Mouse (Mus musculus) lung, embryonic 15.5 days (tissue): ENCODE results near the gene Kalrn. TPM values are rescaled to one million over a fixed set of nuclear protein-coding genes. Genes with fewer than 3 reads are reported as not detected.

Experiments
- ATAC-seq: fragments of 200-750 bp; cut with Nextera tagmentation; 2 replicates; pipeline ENCODE4 v1.8.0; 2017; ENCODE audit warnings: moderate number of reproducible peaks, borderline replicate concordance; ENCODE audit not compliant: low FRiP score, low TSS enrichment; ENCODE audit errors: extremely low read depth
- H3K27ac ChIP-seq: fragments of 300-500 bp; sonication (generic); 2 replicates; pipeline ENCODE4 v1.5.1; 2015; ENCODE audit warnings: moderate library complexity, mild to moderate bottlenecking, inconsistent platforms
- H3K27me3 ChIP-seq: fragments of 300-500 bp; sonication (generic); 2 replicates; pipeline ENCODE4 v1.6.1; 2015; ENCODE audit warnings: inconsistent platforms
- H3K36me3 ChIP-seq: fragments of 300-500 bp; sonication (generic); 2 replicates; pipeline ENCODE4 v1.6.1; 2015; ENCODE audit warnings: inconsistent platforms
- H3K4me1 ChIP-seq: fragments of 300-500 bp; sonication (generic); 2 replicates; pipeline ENCODE4 v1.6.1; 2015; ENCODE audit warnings: inconsistent platforms
- H3K4me2 ChIP-seq: fragments of 300-500 bp; sonication (generic); 2 replicates; pipeline ENCODE4 v1.6.1; 2015; ENCODE audit warnings: inconsistent platforms, mild to moderate bottlenecking, moderate library complexity
- H3K4me3 ChIP-seq: fragments of 300-500 bp; sonication (generic); 2 replicates; pipeline ENCODE4 v1.5.1; 2015; ENCODE audit warnings: mild to moderate bottlenecking, inconsistent platforms
- H3K9ac ChIP-seq: fragments of 300-500 bp; sonication (generic); 2 replicates; pipeline ENCODE4 v1.6.1; 2015; ENCODE audit warnings: inconsistent platforms
- H3K9me3 ChIP-seq: fragments of 300-500 bp; sonication (generic); 2 replicates; pipeline ENCODE4 v1.6.1; 2016; ENCODE audit warnings: inconsistent platforms
- WGBS: fragments of 180-500 bp; shearing (Covaris S2); methylation state at CpG from one replicate; pipeline ENCODE4 v1.1.7; 2015; 5-methylcytosine and 5-hydroxymethylcytosine counted together
- polyA plus RNA-seq: library from polyadenylated mRNA; unstranded; fragments of >200 nt; fragmentation: Nextera tagmentation; extraction: Ambion mirVana; gene quantifications from 2 replicates; pipeline ENCODE4 v1.2.1, GENCODE M21; 2015

The Kalrn gene
- polyA plus RNA-seq, 1 experiment from 2014 or later = 14.4 TPM

DNA sequence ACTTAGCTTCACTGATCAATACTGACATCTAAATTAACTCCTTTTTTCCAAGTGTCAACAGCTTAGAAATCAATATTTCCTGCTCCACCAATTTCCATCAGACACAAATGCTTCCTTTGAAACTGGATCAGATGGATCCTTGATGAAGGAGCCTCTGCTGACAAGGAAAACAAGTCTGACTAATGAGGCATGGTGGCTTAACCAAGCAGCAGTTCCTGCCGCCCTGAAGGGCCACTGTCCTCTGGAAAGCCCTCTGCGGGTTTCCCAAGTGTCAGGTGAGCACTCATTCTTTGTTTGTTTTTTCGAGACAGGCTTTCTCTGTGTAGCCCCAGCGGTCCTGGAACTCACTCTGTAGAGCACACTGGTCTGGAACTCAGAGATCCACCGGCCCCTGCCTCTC is 341.4 kb downstream of the Kalrn start:
- Histone ChIP-seq H3K4me2 (no peak overlapping the region), H3K4me3 (no peak overlapping the region), H3K27ac (no peak overlapping the region), H3K4me1 (peaks cover 7% of the 10 kb centered on the region), H3K9me3 (no peaks in the 10 kb centered on the region), H3K9ac (no peak overlapping the region), H3K27me3 (no peaks in the 10 kb centered on the region), H3K36me3 (no peaks in the 10 kb centered on the region)
- 30% methylated on average over 5 of the region's 5 CpGs for WGBS
- no peak for ATAC-seq

GRCm38 (mm10) chr16:34231146-34231545 is 342.2 kb downstream of the Kalrn start:
- Histone ChIP-seq H3K9ac (no peak overlapping the region), H3K4me3 (no peak overlapping the region), H3K4me2 (no peak overlapping the region), H3K9me3 (no peaks in the 10 kb centered on the region), H3K36me3 (no peaks in the 10 kb centered on the region), H3K27me3 (no peaks in the 10 kb centered on the region), H3K27ac (no peak overlapping the region), H3K4me1 (peaks cover 7% of the 10 kb centered on the region)
- no peak for ATAC-seq
- WGBS = 37% methylated on average over 2 of the region's 2 CpGs

DNA sequence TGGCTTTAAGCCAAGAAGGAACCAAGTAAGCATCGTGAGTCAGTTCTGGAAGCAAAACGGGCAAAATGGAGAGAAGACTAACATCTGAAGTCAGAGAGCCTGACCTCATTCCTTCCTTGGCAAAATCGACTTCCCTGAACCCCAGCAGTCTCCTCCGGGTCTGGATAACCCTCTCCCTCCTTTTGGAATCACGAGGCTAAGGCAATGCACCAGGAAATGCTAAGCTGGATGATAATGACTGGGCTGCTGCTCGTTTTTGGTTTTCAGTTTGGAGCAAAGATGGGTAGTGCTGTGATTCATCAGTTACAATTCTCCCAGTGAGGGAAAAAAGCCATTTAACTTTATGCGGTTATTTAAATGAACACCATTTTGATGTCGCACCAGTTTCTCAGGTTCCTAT is 344.0 kb downstream of the Kalrn start:
- no peaks in the 10 kb centered on the region for H3K9me3 ChIP-seq
- H3K36me3 ChIP-seq = no peaks in the 10 kb centered on the region
- ATAC-seq = no peak
- H3K27ac ChIP-seq = no peak overlapping the region
- no peak overlapping the region for H3K9ac ChIP-seq
- WGBS = 64% methylated on average over 8 of the region's 8 CpGs
- peaks cover 7% of the 10 kb centered on the region for H3K4me1 ChIP-seq
- H3K4me3 ChIP-seq = no peak overlapping the region
- no peaks in the 10 kb centered on the region for H3K27me3 ChIP-seq
- H3K4me2 ChIP-seq = no peak overlapping the region

- no peak overlapping the region for H3K27ac ChIP-seq
- no peak overlapping the region for H3K4me3 ChIP-seq
- no peaks in the 10 kb centered on the region for H3K36me3 ChIP-seq
- H3K4me2 ChIP-seq = no peak overlapping the region
- no peak overlapping the region for H3K9ac ChIP-seq
- WGBS = 47% methylated on average over 5 of the region's 5 CpGs
- no peak for ATAC-seq
- no peaks in the 10 kb centered on the region for H3K27me3 ChIP-seq
- H3K4me1 ChIP-seq = peaks cover 7% of the 10 kb centered on the region
- no peaks in the 10 kb centered on the region for H3K9me3 ChIP-seq
Measured at GRCm38 (mm10) chr16:34228661-34229060, 344.7 kb downstream of the Kalrn start.

GRCm38 (mm10) chr16:34212160-34212559 is 361.2 kb downstream of the Kalrn start:
- Histone ChIP-seq H3K4me2 (no peak overlapping the region), H3K9ac (no peak overlapping the region), H3K27ac (no peak overlapping the region), H3K36me3 (peaks cover 6% of the 10 kb centered on the region), H3K4me1 (no peaks in the 10 kb centered on the region), H3K9me3 (no peaks in the 10 kb centered on the region), H3K27me3 (no peaks in the 10 kb centered on the region), H3K4me3 (no peak overlapping the region)
- 67% methylated on average over 3 of the region's 3 CpGs for WGBS
- no peak for ATAC-seq

GRCm38 (mm10) chr16:34211243-34211642 is 362.1 kb downstream of the Kalrn start:
- Histone ChIP-seq H3K9ac (no peak overlapping the region), H3K27ac (no peak overlapping the region), H3K27me3 (no peaks in the 10 kb centered on the region), H3K36me3 (peaks cover 6% of the 10 kb centered on the region), H3K9me3 (no peaks in the 10 kb centered on the region), H3K4me3 (no peak overlapping the region), H3K4me2 (no peak overlapping the region), H3K4me1 (no peaks in the 10 kb centered on the region)
- ATAC-seq = no peak
- 48% methylated on average over 12 of the region's 12 CpGs for WGBS

DNA sequence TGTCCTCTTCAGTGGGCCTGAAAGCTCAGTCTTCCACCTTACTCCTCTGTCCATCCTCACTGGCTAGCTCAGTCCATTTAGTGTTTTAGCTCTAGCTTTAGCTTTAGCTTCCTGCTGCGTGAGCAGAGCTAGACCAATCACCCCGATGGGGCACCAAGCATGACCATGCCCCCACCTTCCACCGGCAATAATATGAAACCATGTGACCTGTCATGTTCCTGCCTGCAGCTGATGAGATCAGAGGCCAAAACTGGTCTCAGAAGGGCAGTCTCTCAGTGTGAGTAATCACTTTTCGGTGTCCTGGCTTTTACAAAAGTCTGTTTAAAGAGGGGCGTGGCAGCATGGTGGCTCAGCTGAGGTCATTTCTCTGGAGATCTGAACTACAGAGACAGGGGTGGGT is 364.6 kb downstream of the Kalrn start:
- Histone ChIP-seq H3K4me2 (no peak overlapping the region), H3K9ac (no peak overlapping the region), H3K36me3 (peaks cover 3% of the 10 kb centered on the region; the same call in 1 of the 2 replicates), H3K27me3 (no peaks in the 10 kb centered on the region), H3K4me3 (no peak overlapping the region), H3K4me1 (no peaks in the 10 kb centered on the region), H3K27ac (no peak overlapping the region), H3K9me3 (no peaks in the 10 kb centered on the region)
- WGBS = 67% methylated on average over 5 of the region's 5 CpGs
- no peak for ATAC-seq

- H3K4me1 ChIP-seq = no peaks in the 10 kb centered on the region
- H3K36me3 ChIP-seq = peaks cover 3% of the 10 kb centered on the region; the same call in 1 of the 2 replicates
- H3K27me3 ChIP-seq = no peaks in the 10 kb centered on the region
- ATAC-seq = no peak
- no peak overlapping the region for H3K4me3 ChIP-seq
- H3K27ac ChIP-seq = no peak overlapping the region
- no peaks in the 10 kb centered on the region for H3K9me3 ChIP-seq
- H3K4me2 ChIP-seq = no peak overlapping the region
- no peak overlapping the region for H3K9ac ChIP-seq
- 83% methylated on average over 5 of the region's 5 CpGs for WGBS
Measured at GRCm38 (mm10) chr16:34207972-34208371, 365.4 kb downstream of the Kalrn start.

GRCm38 (mm10) chr16:34204527-34205139 is 368.7 kb downstream of the Kalrn start:
- Histone ChIP-seq H3K4me2 (no peak overlapping the region), H3K9ac (no peak overlapping the region), H3K4me1 (no peaks in the 10 kb centered on the region), H3K36me3 (peaks cover 2% of the 10 kb centered on the region; the same call in 1 of the 2 replicates), H3K27ac (no peak overlapping the region), H3K27me3 (no peaks in the 10 kb centered on the region), H3K9me3 (no peaks in the 10 kb centered on the region), H3K4me3 (no peak overlapping the region)
- WGBS = 87% methylated on average over 13 of the region's 13 CpGs
- no peak for ATAC-seq

- Histone ChIP-seq H3K27me3 (no peaks in the 10 kb centered on the region), H3K4me3 (no peak overlapping the region), H3K9me3 (no peaks in the 10 kb centered on the region), H3K9ac (no peak overlapping the region), H3K4me1 (no peaks in the 10 kb centered on the region), H3K27ac (no peak overlapping the region), H3K4me2 (no peak overlapping the region), H3K36me3 (peaks cover 6% of the 10 kb centered on the region; the same call in 1 of the 2 replicates)
- ATAC-seq = no peak
- WGBS = 80% methylated on average over 6 of the region's 6 CpGs
Measured at GRCm38 (mm10) chr16:34199543-34199942, 373.8 kb downstream of the Kalrn start.

DNA sequence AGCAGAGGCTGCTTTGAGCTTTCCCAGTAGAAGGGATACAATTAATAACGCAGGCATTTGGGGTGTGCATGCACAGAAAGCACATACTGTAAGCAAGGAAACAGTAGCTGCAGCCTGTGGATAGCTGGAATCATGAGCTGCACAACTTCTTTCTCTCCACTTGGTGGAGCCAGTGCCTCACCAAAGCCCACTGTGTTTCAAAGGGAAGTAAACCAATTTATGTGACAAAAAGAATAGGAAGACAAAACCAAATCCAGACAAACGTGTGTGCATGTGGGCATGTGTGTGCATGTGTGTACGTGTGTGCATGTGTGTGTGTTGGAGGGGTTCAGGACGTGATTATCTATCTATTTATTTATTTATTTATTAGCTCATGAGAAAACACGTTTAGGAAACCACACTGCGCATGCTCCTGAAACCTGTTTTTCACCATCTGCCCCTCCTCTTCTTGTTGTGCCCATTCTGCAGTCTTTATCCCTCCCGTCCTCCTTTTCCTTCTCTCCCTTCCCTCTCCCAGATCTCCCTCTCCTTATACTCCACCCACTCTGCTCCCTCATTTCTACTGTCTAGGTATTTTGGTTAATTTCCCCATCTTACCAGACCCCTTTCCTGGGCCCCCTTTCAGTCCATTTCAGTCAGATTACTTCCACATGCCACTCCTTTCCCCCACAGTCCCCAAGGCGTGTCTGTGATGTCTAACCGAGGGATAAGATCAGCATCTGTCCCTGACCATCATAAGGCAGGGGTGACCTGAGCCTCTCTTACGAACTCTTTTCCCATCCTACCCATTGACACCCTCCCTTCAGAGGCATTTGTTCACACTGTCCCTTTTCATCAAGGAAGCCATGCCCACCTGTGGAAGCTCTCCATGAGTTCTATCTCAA is 380.1 kb downstream of the Kalrn start:
- no peak overlapping the region for H3K27ac ChIP-seq
- no peak overlapping the region for H3K4me3 ChIP-seq
- ATAC-seq = no peak
- no peaks in the 10 kb centered on the region for H3K27me3 ChIP-seq
- WGBS = 53% methylated on average over 10 of the region's 10 CpGs
- 0 out of 2 replicates have a peak, but pooled peaks cover 4% of the 10 kb centered on the region for H3K36me3 ChIP-seq
- no peaks in the 10 kb centered on the region for H3K9me3 ChIP-seq
- no peaks in the 10 kb centered on the region for H3K4me1 ChIP-seq
- no peak overlapping the region for H3K9ac ChIP-seq
- no peak overlapping the region for H3K4me2 ChIP-seq

DNA sequence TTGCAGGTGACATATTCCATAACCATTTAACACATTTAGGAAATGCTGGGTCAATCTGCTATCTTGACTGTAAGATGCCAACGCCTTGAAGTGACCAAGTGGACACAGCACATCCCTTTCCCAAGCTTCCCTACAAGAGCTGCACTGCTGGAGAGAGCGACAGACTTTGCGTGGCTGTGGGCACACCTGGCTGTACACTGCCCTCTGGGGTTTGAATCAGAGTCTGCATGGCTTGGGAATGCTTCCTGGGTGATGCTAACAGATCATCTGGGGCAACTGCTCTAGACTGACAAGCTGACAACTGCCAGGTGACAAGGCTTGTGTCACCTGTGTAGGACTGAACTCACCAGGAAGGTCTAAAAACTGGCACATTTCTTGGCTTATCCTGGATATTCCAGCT is 388.6 kb downstream of the Kalrn start:
- no peak for ATAC-seq
- Histone ChIP-seq H3K9me3 (no peaks in the 10 kb centered on the region), H3K4me3 (no peak overlapping the region), H3K4me1 (no peaks in the 10 kb centered on the region), H3K27ac (no peak overlapping the region), H3K36me3 (no peaks in the 10 kb centered on the region), H3K27me3 (no peaks in the 10 kb centered on the region), H3K9ac (no peak overlapping the region), H3K4me2 (no peak overlapping the region)
- WGBS = 78% methylated on average over 3 of the region's 3 CpGs
